Mouse (Mus musculus) retina, embryonic 14.5 days (tissue): Measurements from ENCODE around the gene Ing3.
A peak's percentile ranks its signal among the peaks of the same experiment; 100 is the strongest.

Experiments used
- DNase-seq: peaks from one replicate; pipeline ENCODE4 v3.0.0-alpha.2; 2015; ENCODE audit warnings: low spot score

Gene Ing3

DNA sequence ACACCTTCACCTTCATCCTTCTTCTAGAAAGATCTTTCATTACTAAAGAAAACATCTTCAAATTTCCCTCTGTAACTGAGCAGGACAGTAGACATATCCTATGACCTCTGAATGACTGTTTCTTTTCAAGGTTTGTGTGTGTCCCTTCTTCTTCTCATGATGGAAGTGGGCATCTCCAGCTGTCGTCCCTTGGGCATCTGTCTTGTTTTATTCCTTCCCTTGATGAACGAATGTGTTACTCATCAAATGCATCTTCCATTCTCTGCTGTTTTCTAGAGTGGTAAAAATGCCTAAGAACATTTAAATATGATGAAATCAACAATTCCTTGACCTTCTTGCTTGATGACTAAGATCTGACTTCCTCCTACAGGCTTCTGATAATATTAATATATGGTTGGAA lies 43.7 kb downstream of the Ing3 start:
- no peak for DNase-seq

DNA sequence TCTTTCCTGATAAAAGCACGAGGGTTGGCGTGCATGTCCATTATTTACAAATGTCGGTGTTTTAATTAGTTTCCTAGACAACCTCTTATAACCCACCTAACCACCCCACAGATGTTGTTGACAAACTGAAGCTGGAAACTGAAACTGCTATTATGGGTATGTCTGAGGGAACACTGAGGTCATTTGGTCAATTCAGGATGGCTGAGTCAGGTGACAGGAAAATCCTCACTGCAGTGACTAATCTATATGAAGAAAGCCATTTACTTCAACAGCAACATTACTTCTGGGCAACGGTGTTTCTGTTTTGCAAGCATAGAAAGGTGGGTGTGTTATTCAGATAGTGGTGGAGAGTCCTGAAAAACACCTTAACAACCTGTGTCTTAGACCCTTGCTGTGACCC lies 48.8 kb downstream of the Ing3 start:
- no peak for DNase-seq

- no peak for DNase-seq
Measured at GRCm38 (mm10) chr6:21999025-21999424, 49.7 kb downstream of the Ing3 start.

- DNase-seq, result no peak
Measured at GRCm38 (mm10) chr6:22000086-22000485, 50.7 kb downstream of the Ing3 start.

DNA sequence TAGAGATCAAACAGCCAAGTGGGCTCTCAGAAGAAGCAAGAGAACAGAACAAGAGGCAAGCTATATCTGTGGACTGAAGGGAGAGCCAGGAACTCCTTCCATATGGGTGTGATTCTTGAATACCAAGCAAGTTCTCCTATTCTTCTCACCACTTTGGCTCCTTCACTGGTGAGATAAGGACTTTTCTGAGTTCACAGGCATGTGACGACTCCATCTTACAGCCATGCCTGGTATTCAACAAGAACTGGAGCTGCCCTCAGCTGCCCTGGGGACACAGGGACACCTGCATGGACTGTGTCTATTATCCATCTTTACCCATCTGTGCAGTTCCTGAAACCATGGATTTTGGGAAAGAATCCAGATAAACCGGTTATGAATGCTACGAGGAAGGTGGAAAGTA lies 51.5 kb downstream of the Ing3 start:
- no peak for DNase-seq

DNA sequence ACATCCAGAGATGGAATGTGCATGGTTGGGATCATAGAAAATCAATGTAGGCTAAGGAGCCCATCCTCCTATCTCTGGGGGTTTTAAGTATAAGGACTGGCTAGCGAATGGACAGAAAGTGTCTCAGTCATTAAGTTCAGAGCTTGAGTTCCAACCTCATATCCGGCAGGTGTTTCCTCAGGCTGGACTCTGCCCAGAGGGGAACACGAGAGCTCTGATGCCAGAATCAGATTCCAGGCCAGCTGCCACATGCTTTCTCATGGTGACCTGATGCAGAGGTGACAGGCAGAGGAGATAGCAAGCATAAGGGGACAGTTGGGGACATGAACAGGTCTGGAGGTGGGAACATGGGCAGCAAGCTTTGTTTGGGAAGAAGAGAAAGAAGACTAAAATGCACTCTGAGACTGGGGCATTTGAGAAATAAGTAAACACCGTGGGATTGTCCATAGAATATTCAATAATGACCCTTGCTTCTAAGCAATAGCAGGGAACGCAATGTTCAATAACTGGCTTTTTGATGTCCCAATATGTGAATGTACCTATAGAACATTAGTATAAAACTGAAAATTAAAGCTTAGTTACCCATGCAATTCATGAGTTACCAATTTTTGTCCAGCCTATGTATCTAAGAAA lies 52.0 kb downstream of the Ing3 start:
- no peak for DNase-seq

DNA sequence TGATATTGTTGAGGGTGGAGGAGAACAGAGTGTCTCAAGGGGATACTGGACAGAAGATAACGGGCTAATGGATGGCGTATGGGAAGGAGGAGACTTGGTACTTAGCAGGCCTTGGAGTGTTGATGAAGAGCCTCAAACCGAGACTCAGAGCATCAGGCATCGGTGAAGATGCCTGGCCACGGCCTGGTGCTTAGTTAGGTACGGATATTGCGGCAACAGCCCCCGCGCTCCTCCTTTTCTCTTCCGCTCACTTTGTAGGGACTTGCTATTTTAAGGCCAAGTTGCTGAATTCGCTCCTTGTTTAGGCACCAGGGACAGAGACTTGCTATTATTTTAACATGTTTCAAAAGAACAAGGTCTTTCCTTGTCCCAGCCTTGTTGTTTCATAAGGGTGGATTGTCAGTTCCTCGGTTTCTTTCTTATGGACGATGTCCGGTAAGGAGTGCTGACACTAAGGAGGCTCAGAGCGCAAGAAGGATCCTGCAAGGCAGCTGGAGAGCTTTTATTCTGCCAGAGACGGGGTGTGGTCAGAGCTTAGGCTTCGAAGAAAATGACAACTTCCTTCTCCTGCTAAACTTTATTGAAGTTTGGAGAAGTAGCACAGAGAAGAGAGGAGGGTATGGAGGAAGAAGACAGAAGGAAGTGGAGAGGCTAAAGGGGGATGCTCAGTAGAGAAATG lies 53.3 kb downstream of the Ing3 start:
- DNase-seq, result no peak

GRCm38 (mm10) chr6:22003200-22003587 lies 53.8 kb downstream of the Ing3 start:
- DNase-seq, result peak; percentile 11

DNA sequence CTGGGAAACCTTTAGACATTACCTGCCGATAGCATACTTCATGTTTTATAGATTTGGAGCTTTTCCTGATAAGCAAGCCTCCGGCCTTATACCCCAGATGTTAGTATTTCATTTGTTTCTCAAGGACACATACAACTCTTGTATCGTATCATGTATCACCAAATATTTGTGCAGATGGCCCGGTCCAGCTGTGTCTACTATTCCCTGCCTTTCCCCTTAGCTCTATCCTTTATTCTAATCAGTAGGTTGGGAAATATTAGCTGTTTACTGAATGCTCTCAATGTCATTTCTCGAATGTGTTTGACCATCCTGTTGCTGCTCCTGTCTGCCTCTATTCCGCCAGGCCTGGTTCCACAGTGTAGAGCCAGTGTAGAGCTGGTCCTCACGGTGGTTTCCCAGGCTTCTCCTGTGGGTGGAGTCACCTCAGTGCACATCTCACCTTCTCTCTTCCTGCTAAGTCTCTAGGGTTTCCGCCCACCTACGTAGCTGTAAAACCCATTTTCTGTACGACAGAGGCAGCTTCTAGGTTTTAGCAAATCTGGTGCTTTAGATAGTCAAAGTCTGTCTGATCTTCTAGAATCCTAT lies 54.7 kb downstream of the Ing3 start:
- no peak for DNase-seq

GRCm38 (mm10) chr6:22008346-22008745 lies 59.0 kb downstream of the Ing3 start:
- no peak for DNase-seq

GRCm38 (mm10) chr6:22010258-22010657 lies 60.9 kb downstream of the Ing3 start:
- no peak for DNase-seq

- no peak for DNase-seq
Measured at GRCm38 (mm10) chr6:22010761-22011281, 61.5 kb downstream of the Ing3 start.

DNA sequence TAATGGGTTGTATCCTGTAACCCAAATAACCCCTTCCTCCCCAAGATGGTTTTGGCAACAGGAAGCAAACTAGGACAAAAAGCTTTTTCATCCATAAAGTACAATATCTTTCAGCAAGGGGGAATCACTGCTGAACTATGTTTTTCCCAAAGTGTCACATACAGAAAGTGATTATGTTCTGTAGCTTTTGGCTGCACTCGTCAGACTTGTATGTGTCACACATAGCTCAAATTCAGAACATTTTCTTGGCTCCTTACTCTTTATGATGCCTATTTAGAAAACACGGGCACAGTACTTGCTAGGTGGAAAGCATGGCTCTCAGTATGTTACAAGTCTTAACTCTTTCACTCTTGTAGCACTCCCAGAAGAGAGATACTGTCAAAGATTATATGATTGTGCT lies 62.2 kb downstream of the Ing3 start:
- DNase-seq, result no peak

DNA sequence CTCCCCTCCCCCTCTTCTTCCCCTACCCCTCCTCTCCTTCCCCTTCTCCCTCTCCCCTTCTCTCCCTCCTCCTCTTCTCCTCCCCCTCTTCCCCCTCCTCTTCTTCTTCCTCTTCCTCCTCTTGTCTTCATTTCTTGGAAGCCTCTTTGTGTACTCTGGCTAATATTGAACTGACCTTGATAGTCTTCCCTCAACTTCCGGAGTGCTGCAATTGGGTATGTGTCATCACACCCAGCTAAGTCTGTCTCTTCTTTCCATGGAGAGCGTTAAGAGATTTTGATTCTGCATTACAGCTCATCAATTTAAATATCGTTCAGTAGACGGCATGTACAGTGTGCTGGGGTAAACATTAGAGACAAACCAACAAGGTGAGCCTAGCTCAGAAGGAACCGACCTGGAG lies 62.7 kb downstream of the Ing3 start:
- DNase-seq, result no peak

GRCm38 (mm10) chr6:22012501-22012900 lies 63.1 kb downstream of the Ing3 start:
- DNase-seq, result no peak

DNA sequence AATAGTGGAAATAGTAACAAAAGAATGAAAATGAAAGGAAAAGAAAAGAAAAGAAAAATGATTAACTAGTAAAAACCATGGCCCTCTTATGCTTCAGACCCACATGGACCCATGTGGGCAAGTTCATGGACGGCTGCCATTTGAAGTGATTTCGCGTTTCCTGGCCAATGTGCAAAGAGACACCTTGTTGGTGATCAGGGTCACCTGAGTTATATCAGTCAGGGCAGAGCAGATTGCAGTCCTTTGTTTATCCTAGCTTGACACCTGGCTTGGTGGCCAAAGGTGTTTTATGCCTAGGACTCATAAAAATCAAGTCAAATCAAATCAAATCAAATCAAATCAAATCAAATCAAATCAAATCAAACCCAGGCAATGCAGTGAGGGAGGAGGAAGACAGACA lies 64.0 kb downstream of the Ing3 start:
- DNase-seq, result no peak

- DNase-seq, result no peak
Measured at GRCm38 (mm10) chr6:22014291-22014911, 65.0 kb downstream of the Ing3 start.

DNA sequence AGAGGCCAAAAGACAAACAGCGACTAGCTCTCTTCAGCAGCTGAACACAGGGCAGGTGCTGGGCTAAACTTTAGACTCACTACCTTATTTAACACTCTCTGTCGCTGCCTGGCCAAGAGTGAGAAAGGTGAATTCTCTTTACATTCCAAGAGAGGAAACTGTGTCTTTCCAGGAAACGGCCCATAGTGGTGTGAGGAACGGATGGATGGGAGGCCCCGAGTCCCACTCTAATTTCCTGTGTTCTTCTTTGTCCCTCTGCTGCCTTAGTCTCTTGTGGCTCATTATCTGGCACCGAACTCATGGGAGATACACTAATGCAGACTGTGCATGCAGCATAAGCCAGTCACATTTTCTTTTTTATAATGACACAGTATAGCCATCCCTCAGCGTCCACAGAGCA lies 68.3 kb downstream of the Ing3 start:
- no peak for DNase-seq

DNA sequence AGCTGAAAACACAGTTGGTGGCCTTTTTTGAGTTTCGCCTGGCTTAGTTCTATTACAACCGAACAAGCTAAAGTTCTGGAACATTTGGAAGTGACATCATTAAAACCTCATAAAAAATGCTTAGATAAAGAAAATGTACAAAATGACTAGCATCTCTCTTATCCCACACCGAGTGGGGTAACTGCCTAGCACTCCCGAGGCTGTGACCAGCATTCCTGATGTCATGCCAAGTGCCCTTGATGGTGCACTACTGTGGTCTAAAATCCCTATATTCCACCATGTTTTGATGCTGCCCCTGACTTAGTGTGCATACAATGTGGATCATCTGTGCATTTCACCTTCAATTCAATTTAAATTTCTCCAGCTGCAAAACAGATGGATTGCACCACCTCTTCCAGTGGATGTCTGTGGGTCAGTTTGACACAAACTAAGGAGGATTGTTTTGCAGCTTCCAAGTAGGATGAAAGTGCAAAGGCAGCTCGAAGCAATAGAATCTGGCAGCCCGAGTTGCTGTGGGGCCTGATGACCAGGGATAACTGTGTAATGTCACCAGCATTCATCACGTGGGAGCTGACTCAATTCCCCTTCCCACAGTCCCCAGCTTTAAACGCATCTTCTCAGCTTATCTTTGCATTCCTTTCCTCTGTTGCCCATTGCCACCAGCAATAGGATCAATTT lies 69.5 kb downstream of the Ing3 start:
- no peak for DNase-seq

DNA sequence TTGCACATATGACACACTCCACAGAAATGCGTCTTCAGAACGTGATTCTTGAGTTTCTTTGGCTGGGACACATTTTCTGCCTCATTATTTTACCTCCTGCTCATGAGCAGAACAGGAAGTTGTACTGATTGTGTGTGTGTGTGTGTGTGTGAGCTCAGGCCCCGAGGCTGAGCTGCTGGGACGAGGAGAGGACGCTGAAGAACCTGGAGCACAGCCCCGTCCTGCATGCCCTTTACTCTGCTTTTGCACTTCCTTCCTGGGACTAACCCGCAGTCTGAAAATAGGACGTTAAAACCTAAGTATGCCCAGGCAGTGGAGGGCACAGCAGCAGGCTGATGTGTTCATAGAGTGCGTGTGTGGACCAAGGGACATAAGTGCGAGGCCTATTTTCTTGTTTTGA lies 70.3 kb downstream of the Ing3 start:
- DNase-seq, result no peak

DNA sequence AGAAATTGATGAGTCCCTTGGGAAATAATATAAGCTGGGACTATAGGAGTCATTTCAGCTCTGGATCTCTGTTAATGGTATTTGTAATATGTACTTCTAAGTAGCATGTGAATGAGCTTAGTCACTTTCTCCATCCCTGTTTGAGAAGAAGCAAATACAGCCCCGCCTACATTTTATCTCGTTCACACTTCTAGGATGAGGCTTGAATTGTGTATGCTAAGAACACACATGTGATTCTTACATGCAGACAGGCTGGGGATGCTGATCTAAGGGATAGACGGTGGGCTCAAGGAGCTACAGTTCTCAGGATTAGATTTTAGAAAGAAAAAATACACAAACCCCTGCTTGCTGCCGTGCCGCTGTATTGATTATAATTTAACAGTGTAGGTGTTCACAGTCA lies 71.3 kb downstream of the Ing3 start:
- no peak for DNase-seq

DNA sequence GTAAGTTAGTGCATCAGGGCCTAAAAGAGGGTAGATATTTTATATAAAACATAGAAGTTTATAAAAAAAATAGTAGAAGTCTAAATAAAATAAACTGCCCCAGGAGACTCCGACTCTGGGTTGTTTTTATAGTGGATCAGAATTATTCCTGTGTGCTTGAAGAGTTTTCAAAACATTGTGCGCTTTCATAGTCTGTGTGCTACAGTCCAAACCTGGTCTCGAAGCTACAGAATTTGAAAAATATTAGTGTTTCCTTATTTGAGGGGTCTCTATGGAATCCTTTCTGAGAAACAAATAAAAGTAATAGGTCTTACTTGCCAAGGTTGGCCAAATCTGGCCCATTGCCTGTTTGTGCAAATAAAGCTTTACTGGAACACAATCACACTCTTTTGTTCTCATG lies 71.9 kb downstream of the Ing3 start:
- no peak for DNase-seq

DNA sequence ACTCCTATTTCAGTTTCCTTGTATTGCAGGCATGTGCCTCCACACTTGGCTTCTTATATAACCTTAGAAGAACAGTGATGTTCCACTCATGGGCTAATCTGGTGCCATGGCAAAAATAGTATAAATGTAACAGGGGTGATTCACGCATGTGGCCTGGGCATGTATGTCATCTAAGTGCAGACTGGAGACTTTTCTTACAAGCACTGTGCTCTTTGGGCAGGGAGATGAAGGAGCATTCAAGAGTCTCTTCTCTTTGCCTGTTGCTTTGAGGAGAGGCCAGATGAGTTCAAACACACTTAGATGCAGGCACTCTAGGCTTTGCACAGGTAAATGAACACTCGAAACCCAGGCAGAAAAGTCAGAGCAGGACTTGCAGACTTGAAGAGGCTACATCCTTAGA lies 74.8 kb downstream of the Ing3 start:
- no peak for DNase-seq
